Mouse (Mus musculus): ENCODE results near the gene Krt18.
"Not testable (repeated sequence)": the region's sequence is repeated elsewhere in the genome, so short reads cannot be mapped to it uniquely, and the experiment has no call there.

Krt18 gene

GRCm38 (mm10) chr15:102028040-102028439, at the start of gene Krt18:
Krt18 (plus strand) TSS chr15:102028180.
- no peak for DNase-seq (ENCODE audit: inconsistent age in 2 of 2, low spot score in 1 of 2)

GRCm38 (mm10) chr15:101980849-101981248, 47.1 kb upstream of the Krt18 start:
- DNase-seq (ENCODE audit: inconsistent age in 2 of 2, low spot score in 1 of 2): no peak

GRCm38 (mm10) chr15:101983315-101983948, 44.5 kb upstream of the Krt18 start:
- peak in 1 of 2 experiments; percentile 11 for DNase-seq (ENCODE audit: inconsistent age in 2 of 2, low spot score in 1 of 2)

GRCm38 (mm10) chr15:101983949-101984601, 43.9 kb upstream of the Krt18 start:
- DNase-seq (ENCODE audit: inconsistent age in 2 of 2, low spot score in 1 of 2): peak; percentile 91 to 98

- no peak for DNase-seq (ENCODE audit: inconsistent age in 2 of 2, low spot score in 1 of 2)
Observed at GRCm38 (mm10) chr15:101984746-101985145, 43.2 kb upstream of the Krt18 start.

GRCm38 (mm10) chr15:101988119-101988518, 39.9 kb upstream of the Krt18 start:
- DNase-seq (ENCODE audit: inconsistent age in 2 of 2, low spot score in 1 of 2): peak; percentile 82 to 95

GRCm38 (mm10) chr15:101988714-101989113, 39.3 kb upstream of the Krt18 start:
- no peak for DNase-seq (ENCODE audit: inconsistent age in 2 of 2, low spot score in 1 of 2)

GRCm38 (mm10) chr15:101990946-101991345, 37.0 kb upstream of the Krt18 start:
- no peak for DNase-seq (ENCODE audit: inconsistent age in 2 of 2, low spot score in 1 of 2)

- no peak for DNase-seq (ENCODE audit: inconsistent age in 2 of 2, low spot score in 1 of 2)
Observed at GRCm38 (mm10) chr15:101994365-101994764, 33.6 kb upstream of the Krt18 start.

- DNase-seq (ENCODE audit: inconsistent age in 2 of 2, low spot score in 1 of 2): no peak
Observed at GRCm38 (mm10) chr15:101995484-101996236, 32.3 kb upstream of the Krt18 start.

GRCm38 (mm10) chr15:101996450-101997078, 31.4 kb upstream of the Krt18 start:
- not testable (repeated sequence) for DNase-seq (ENCODE audit: inconsistent age in 2 of 2, low spot score in 1 of 2)

- DNase-seq (ENCODE audit: inconsistent age in 2 of 2, low spot score in 1 of 2): no peak
Observed at GRCm38 (mm10) chr15:101999156-101999555, 28.8 kb upstream of the Krt18 start.

GRCm38 (mm10) chr15:101999676-102000335, 28.2 kb upstream of the Krt18 start:
- DNase-seq (ENCODE audit: inconsistent age in 2 of 2, low spot score in 1 of 2): no peak

- peak; percentile 79 to 90 for DNase-seq (ENCODE audit: inconsistent age in 2 of 2, low spot score in 1 of 2)
Observed at GRCm38 (mm10) chr15:102002646-102003488, 25.1 kb upstream of the Krt18 start.

- no peak for DNase-seq (ENCODE audit: inconsistent age in 2 of 2, low spot score in 1 of 2)
Observed at GRCm38 (mm10) chr15:102003516-102003915, 24.5 kb upstream of the Krt18 start.

GRCm38 (mm10) chr15:102004189-102004588, 23.8 kb upstream of the Krt18 start, which contains the start of gene Krt8:
Krt8 (minus strand) TSS chr15:102004482.
- DNase-seq (ENCODE audit: inconsistent age in 2 of 2, low spot score in 1 of 2): no peak

- DNase-seq (ENCODE audit: inconsistent age in 2 of 2, low spot score in 1 of 2): peak; percentile 72 to 77
Observed at GRCm38 (mm10) chr15:102005290-102005689, 22.7 kb upstream of the Krt18 start.

- no peak for DNase-seq (ENCODE audit: inconsistent age in 2 of 2, low spot score in 1 of 2)
Observed at GRCm38 (mm10) chr15:102006317-102006716, 21.7 kb upstream of the Krt18 start.

- no peak for DNase-seq (ENCODE audit: inconsistent age in 2 of 2, low spot score in 1 of 2)
Observed at GRCm38 (mm10) chr15:102007097-102008069, 20.6 kb upstream of the Krt18 start.

Data from adrenal gland, adult (tissue).